Mouse (Mus musculus) erythroid progenitor cell, adult 5-6 weeks (primary cell): Measurements from ENCODE around the gene Prdx4. TPM values are rescaled to one million over a fixed set of nuclear protein-coding genes. Genes with fewer than 3 reads are reported as not detected.
"Not testable (repeated sequence)": the region's sequence is repeated elsewhere in the genome, so short reads cannot be mapped to it uniquely, and the experiment has no call there.

Source experiments
- ATAC-seq: replicated peaks from 2 replicates; pipeline ENCODE4 v1.8.0; 2016; ENCODE audit warnings: moderate number of reproducible peaks, mild to moderate bottlenecking, moderate TSS enrichment, inconsistent platforms; ENCODE audit not compliant: poor library complexity, low FRiP score, severe bottlenecking
- total RNA-seq, 2 experiments: library from RNA; stranded (forward) in 1 of 2; stranded (reverse) in 1 of 2; fragments of 150-400 nt in 1 of 2; fragments of 186-747, 209-891 nt in 1 of 2; gene quantifications; 2 replicates each; pipeline versions ENCODE4 v1.2.3 to v1.2.4; 2015 to 2017; ENCODE audit warnings: low replicate concordance in 2 of 2

The Prdx4 gene
- total RNA-seq (2015; ENCODE audit: low replicate concordance) (27.4 and 65.4 TPM in 2 replicates), total RNA-seq (2017; ENCODE audit: low replicate concordance) (13.7 and 34.9 TPM in 2 replicates)

GRCm38 (mm10) chrX:155340654-155341053 lies at the start of gene Prdx4:
TSS of gene Prdx4 (minus strand) at chrX:155340754.
- ATAC-seq: no peak

GRCm38 (mm10) chrX:155376538-155376937 lies 36.0 kb upstream of the Prdx4 start:
- no peak for ATAC-seq

- no peak for ATAC-seq
Measured at GRCm38 (mm10) chrX:155375458-155375857, 34.9 kb upstream of the Prdx4 start.

- ATAC-seq: not testable (repeated sequence)
Measured at GRCm38 (mm10) chrX:155370110-155370509, 29.6 kb upstream of the Prdx4 start.

GRCm38 (mm10) chrX:155365095-155365494 lies 24.5 kb upstream of the Prdx4 start:
- ATAC-seq: no peak

- ATAC-seq: no peak
Measured at GRCm38 (mm10) chrX:155346249-155346648, 5.7 kb upstream of the Prdx4 start.

- ATAC-seq: peak; percentile 98
Measured at GRCm38 (mm10) chrX:155337905-155338721, 2.4 kb downstream of the Prdx4 start.

- no peak for ATAC-seq
Measured at GRCm38 (mm10) chrX:155337567-155337904, 3.0 kb downstream of the Prdx4 start.

GRCm38 (mm10) chrX:155318005-155318404 lies 22.5 kb downstream of the Prdx4 start:
- ATAC-seq: peak; percentile 67; the same call in 1 of the 2 replicates

- ATAC-seq: no peak
Measured at GRCm38 (mm10) chrX:155306390-155306789, 34.2 kb downstream of the Prdx4 start.

GRCm38 (mm10) chrX:155280427-155281044 lies 60.0 kb downstream of the Prdx4 start:
- no peak for ATAC-seq

GRCm38 (mm10) chrX:155278483-155278882 lies 62.1 kb downstream of the Prdx4 start:
- no peak for ATAC-seq

Other genes starting within 250 kb of the Prdx4 start
- gene Magea2, start 247.1 kb downstream of the Prdx4 start, total RNA-seq (2015; ENCODE audit: low replicate concordance): not detected in 2 replicates
- gene Magea2, start 247.1 kb downstream of the Prdx4 start, total RNA-seq (2017; ENCODE audit: low replicate concordance): not detected in 2 replicates
- gene Cldn34b2, start 212.3 kb downstream of the Prdx4 start, total RNA-seq (2015; ENCODE audit: low replicate concordance): not detected in 2 replicates
- gene Cldn34b2, start 212.3 kb downstream of the Prdx4 start, total RNA-seq (2017; ENCODE audit: low replicate concordance): not detected in 2 replicates
- gene Sat1, start 124.3 kb downstream of the Prdx4 start, total RNA-seq (2015; ENCODE audit: low replicate concordance): 115 and 148 TPM in 2 replicates
- gene Sat1, start 124.3 kb downstream of the Prdx4 start, total RNA-seq (2017; ENCODE audit: low replicate concordance): 38.1 and 82.3 TPM in 2 replicates
- 11.9 and 13.4 TPM in 2 replicates for gene Acot9, start 78.3 kb downstream of the Prdx4 start, total RNA-seq (2015; ENCODE audit: low replicate concordance)
- gene Acot9, start 78.3 kb downstream of the Prdx4 start, total RNA-seq (2017; ENCODE audit: low replicate concordance): 2.0 and 5.0 TPM in 2 replicates